Mouse (Mus musculus) limb, embryonic 14.5 days (tissue): ENCODE measurements around the gene Lztr1. TPM values are rescaled to one million over a fixed set of nuclear protein-coding genes. Genes with fewer than 3 reads are reported as not detected.
A peak's percentile ranks its signal among the peaks of the same experiment; 100 is the strongest.
"Not testable (repeated sequence)": the region's sequence is repeated elsewhere in the genome, so short reads cannot be mapped to it uniquely, and the experiment has no call there.

Experiments used
- ATAC-seq: fragments of 200-750 bp; cut with Nextera tagmentation; 2 replicates; pipeline ENCODE4 v1.8.0; 2017; ENCODE audit warnings: low read depth, moderate number of reproducible peaks, moderate TSS enrichment; ENCODE audit not compliant: low FRiP score
- DNase-seq: peaks from one replicate; pipeline ENCODE4 v3.0.0-alpha.2; 2015; ENCODE audit warnings: low spot score
- H3K27ac ChIP-seq: fragments of 300-500 bp; sonication (generic); replicated peaks from 2 replicates; pipeline ENCODE4 v1.5.1; 2014; ENCODE audit warnings: low read depth, mild to moderate bottlenecking, low read length, moderate library complexity, mixed read lengths
- H3K27me3 ChIP-seq: fragments of 300-500 bp; sonication (generic); 2 replicates; pipeline ENCODE4 v1.6.1; 2014; ENCODE audit warnings: low read length, mixed read lengths; ENCODE audit not compliant: control insufficient read depth, insufficient read depth
- H3K36me3 ChIP-seq: fragments of 300-500 bp; sonication (generic); 2 replicates; pipeline ENCODE4 v1.6.1; 2014; ENCODE audit warnings: mild to moderate bottlenecking, low read length, moderate library complexity, mixed read lengths; ENCODE audit not compliant: control insufficient read depth, insufficient read depth
- H3K4me1 ChIP-seq: fragments of 300-500 bp; sonication (generic); 2 replicates; pipeline ENCODE4 v1.6.1; 2014; ENCODE audit warnings: antibody characterized with exemption, low read length, mixed read lengths; ENCODE audit not compliant: control insufficient read depth, insufficient read depth
- H3K4me2 ChIP-seq: fragments of 300-500 bp; sonication (generic); replicated peaks from 2 replicates; pipeline ENCODE4 v1.6.1; 2014; ENCODE audit warnings: low read depth, mild to moderate bottlenecking, low read length, moderate library complexity; ENCODE audit not compliant: severe bottlenecking
- H3K4me3 ChIP-seq: fragments of 300-500 bp; sonication (generic); replicated peaks from 2 replicates; pipeline ENCODE4 v1.5.1; 2014; ENCODE audit warnings: low read length
- H3K9ac ChIP-seq: fragments of 300-500 bp; sonication (generic); 2 replicates; pipeline ENCODE4 v1.6.1; 2014; ENCODE audit warnings: mild to moderate bottlenecking, low read depth, low read length, moderate library complexity; ENCODE audit not compliant: severe bottlenecking
- H3K9me3 ChIP-seq: fragments of 300-500 bp; sonication (generic); 2 replicates; pipeline ENCODE4 v1.6.1; 2016; ENCODE audit warnings: low read length; ENCODE audit not compliant: control insufficient read depth
- POLR2A ChIP-seq: fragments of 200-500 bp; IDR thresholded peaks from 2 replicates; pipeline ENCODE4 v1.8.0; 2012; ENCODE audit warnings: inconsistent platforms, mild to moderate bottlenecking, moderate library complexity, borderline replicate concordance; ENCODE audit not compliant: insufficient read depth, insufficient read length; ENCODE audit errors: extremely low read depth
- WGBS: fragments of 180-500 bp; shearing (Covaris S2); extraction: QIAGEN DNeasy Blood & Tissue Kit; methylation state at CpG from one replicate; pipeline ENCODE4 v1.1.7; 2014; 5-methylcytosine and 5-hydroxymethylcytosine counted together
- polyA plus RNA-seq, 2 experiments: library from polyadenylated mRNA; depleted of rRNA in 1 of 2; stranded (reverse) in 1 of 2; unstranded in 1 of 2; fragments of >200 nt; fragmentation: Nextera tagmentation in 1 of 2; extraction: Ambion mirVana in 1 of 2; gene quantifications; 2 replicates each; pipeline versions ENCODE4 v1.2.1 to v1.2.3; 2012 to 2014

The Lztr1 gene
- polyA plus RNA-seq, 2 experiments = 82.6 to 246 TPM

GRCm38 (mm10) chr16:17552837-17553236, 44.3 kb downstream of the Lztr1 start:
- no peak overlapping the region for H3K27ac ChIP-seq
- no peak overlapping the region for H3K4me3 ChIP-seq
- H3K27me3 ChIP-seq = no peaks in the 10 kb centered on the region
- WGBS = 69% methylated on average over 7 of the region's 7 CpGs
- no peak overlapping the region for H3K4me2 ChIP-seq
- TF ChIP-seq POLR2A = no peak
- ATAC-seq (no peak), DNase-seq (no peak)
- H3K36me3 ChIP-seq = no peaks in the 10 kb centered on the region
- H3K9ac ChIP-seq = no peak overlapping the region
- 0 out of 2 replicates have a peak, but pooled peaks cover 10% of the 10 kb centered on the region for H3K4me1 ChIP-seq
- no peaks in the 10 kb centered on the region for H3K9me3 ChIP-seq

- DNase-seq = peak; percentile 83
- WGBS = 10% methylated on average over 18 of the region's 18 CpGs
- no peaks in the 10 kb centered on the region for H3K9me3 ChIP-seq
- peak overlapping the region; percentile 44 for H3K4me2 ChIP-seq
- ATAC-seq = peak; percentile 87
- peak overlapping the region; percentile 3; the same call in 1 of the 2 replicates for H3K9ac ChIP-seq
- no peaks in the 10 kb centered on the region for H3K36me3 ChIP-seq
- H3K27ac ChIP-seq = peak overlapping the region; percentile 56; the same call in 1 of the 2 replicates
- peaks cover 19% of the 10 kb centered on the region for H3K4me1 ChIP-seq
- no peaks in the 10 kb centered on the region for H3K27me3 ChIP-seq
- TF ChIP-seq POLR2A = no peak
- peak overlapping the region; percentile 14; the same call in 1 of the 2 replicates for H3K4me3 ChIP-seq
These were observed 45.6 kb downstream of the Lztr1 start for GRCm38 (mm10) chr16:17553910-17554685.

GRCm38 (mm10) chr16:17554702-17555101, 46.2 kb downstream of the Lztr1 start:
- peak overlapping the region; percentile 44; the same call in 1 of the 2 replicates for H3K4me2 ChIP-seq
- not testable (repeated sequence) for H3K9ac ChIP-seq, H3K4me3 ChIP-seq, H3K36me3 ChIP-seq, ATAC-seq, H3K9me3 ChIP-seq, H3K27me3 ChIP-seq
- peaks cover 20% of the 10 kb centered on the region for H3K4me1 ChIP-seq
- peak; percentile 28 for DNase-seq
- 29% methylated on average over 4 of the region's 4 CpGs for WGBS
- H3K27ac ChIP-seq = peak overlapping the region; percentile 56; the same call in 1 of the 2 replicates

GRCm38 (mm10) chr16:17556180-17556579, 47.7 kb downstream of the Lztr1 start:
- 84% methylated on average over 4 of the region's 4 CpGs for WGBS
- H3K4me1 ChIP-seq = peaks cover 24% of the 10 kb centered on the region
- H3K4me3 ChIP-seq = no peak overlapping the region
- no peak overlapping the region for H3K27ac ChIP-seq
- no peak for TF ChIP-seq POLR2A
- H3K27me3 ChIP-seq = no peaks in the 10 kb centered on the region
- no peaks in the 10 kb centered on the region for H3K36me3 ChIP-seq
- DNase-seq (no peak), ATAC-seq (no peak)
- no peak overlapping the region for H3K9ac ChIP-seq
- H3K9me3 ChIP-seq = no peaks in the 10 kb centered on the region
- H3K4me2 ChIP-seq = no peak overlapping the region

GRCm38 (mm10) chr16:17556907-17557306, 48.4 kb downstream of the Lztr1 start:
- H3K4me1 ChIP-seq = peaks cover 31% of the 10 kb centered on the region
- no peak for ATAC-seq
- no peak for DNase-seq

More at GRCm38 (mm10) chr16:17556907-17557306, 48.4 kb downstream of the Lztr1 start:
- TF ChIP-seq POLR2A = no peak
- Histone ChIP-seq H3K27ac (no peak overlapping the region), H3K36me3 (no peaks in the 10 kb centered on the region), H3K9ac (no peak overlapping the region), H3K4me2 (no peak overlapping the region), H3K9me3 (no peaks in the 10 kb centered on the region), H3K4me3 (no peak overlapping the region), H3K27me3 (no peaks in the 10 kb centered on the region)
- 48% methylated on average over 4 of the region's 4 CpGs for WGBS
